Mouse (Mus musculus) kidney, postnatal 25 days (tissue): ENCODE results near the gene Btbd10.

Source experiments
- DNase-seq, 2 experiments: peaks; one replicate each; pipeline ENCODE4 v3.0.0; 2021; ENCODE audit warnings: mixed read lengths in 2 of 2

Btbd10 gene

GRCm38 (mm10) chr7:113368746-113369619 lies at the start of gene Btbd10:
Btbd10 (minus strand) TSS chr7:113369392.
- DNase-seq: peak; percentile 99

DNA sequence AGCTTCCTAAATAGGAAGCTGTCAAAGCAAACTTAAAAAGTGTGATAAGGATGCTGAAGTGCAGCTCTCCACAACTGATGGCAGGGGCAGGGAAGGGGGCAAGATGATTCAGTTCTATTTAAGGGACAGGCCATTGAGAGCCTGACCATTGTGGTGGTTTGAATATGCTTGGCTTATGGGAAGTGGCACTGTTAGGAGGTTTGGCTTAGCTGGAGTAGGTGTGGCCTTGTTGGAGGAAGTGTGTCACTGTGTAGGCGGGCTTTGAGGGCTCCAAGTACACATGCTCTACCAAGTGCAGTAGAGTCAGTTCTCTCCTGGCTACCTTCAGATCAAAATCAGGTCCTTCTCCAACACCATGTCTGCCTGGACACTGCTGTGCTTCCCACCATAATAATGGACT lies 47.3 kb upstream of the Btbd10 start:
- DNase-seq: no peak

GRCm38 (mm10) chr7:113415256-113415655 lies 46.1 kb upstream of the Btbd10 start:
- DNase-seq: no peak

DNA sequence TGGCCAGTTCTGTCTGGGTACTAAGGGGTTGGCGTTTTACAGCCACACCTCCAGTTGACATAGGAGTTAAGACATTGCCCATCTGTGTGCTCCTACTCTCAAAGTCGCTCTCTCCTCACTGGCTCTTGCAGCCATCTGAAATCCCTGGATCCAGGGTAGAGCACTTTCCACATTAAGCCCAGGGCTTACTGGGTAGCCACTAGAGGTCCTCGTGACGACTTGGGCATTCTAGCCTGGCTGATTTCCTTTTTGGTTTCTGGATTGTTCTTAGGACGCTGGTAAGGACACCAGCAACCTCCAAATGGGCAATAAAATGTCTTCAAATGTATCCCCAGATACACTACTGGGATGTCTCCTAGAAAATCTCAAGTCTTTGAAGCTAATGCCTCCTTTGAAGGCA lies 39.5 kb upstream of the Btbd10 start:
- DNase-seq: peak in 1 of 2 experiments; percentile 9

GRCm38 (mm10) chr7:113398083-113398482 lies 28.9 kb upstream of the Btbd10 start:
- DNase-seq: no peak

DNA sequence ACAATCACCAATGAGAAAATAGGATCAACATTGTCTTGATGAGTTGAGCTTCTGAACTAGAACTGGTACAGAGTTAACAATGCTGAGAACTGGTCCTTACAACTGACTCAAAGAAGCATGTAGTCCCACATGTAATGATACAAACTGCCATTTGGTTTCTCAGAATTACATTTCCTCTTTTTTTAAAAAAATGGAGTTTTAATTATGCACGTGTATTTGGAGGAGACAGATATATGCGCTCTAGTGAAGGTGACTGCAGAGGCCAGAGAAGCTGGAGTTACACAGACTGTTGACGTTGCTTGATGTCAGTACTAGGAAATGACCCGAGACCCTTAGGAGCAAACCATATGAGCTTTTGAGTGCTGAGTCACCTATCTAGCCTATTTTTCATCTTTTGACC lies 27.5 kb upstream of the Btbd10 start:
- no peak for DNase-seq

GRCm38 (mm10) chr7:113391619-113392018 lies 22.4 kb upstream of the Btbd10 start:
- DNase-seq: no peak

- no peak for DNase-seq
These were observed 19.3 kb upstream of the Btbd10 start, which contains the start of gene Pth for GRCm38 (mm10) chr7:113388470-113388869. Pth (minus strand) TSS chr7:113388570.

GRCm38 (mm10) chr7:113377875-113378658 lies 8.9 kb upstream of the Btbd10 start:
- DNase-seq: peak; percentile 84 to 85

GRCm38 (mm10) chr7:113372682-113373081 lies 3.5 kb upstream of the Btbd10 start:
- no peak for DNase-seq

DNA sequence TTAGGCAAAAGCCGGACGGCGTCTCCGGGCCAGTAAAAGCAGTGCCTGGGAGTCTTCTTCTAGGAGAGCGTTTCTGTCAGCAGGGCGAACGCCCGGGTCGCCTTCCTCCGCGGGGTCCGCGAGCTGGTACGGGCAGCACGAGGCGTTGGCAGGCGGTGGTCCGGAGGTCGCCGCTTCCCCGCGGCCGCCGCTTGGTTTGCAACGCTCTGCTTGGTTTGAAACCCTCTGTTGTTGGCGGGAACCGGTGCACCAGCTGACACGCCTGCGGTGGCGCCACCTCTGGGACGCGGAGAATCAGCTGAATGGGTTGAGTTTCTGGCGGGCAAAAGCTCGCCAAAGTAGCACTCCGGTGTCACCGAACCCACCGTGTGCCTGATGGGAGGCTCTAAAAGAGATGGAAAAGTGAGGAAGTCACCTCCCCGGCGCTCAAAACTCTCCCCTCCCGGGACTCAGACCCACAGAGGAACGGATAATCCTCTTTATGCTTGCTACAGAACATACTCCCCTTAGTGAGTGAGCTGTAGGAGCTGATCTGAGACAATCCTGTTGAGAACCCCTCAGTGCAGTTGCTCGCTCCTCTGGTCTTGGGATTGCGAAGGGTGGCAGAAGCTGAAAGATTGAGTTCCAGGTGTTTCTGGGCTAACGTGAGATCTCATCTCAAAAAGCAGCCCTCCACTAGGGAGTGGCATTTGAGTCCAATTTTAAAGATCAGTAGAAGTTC lies 588 bp upstream of the Btbd10 start:
- DNase-seq: peak; percentile 78 to 86

GRCm38 (mm10) chr7:113367440-113367839 lies 1.8 kb downstream of the Btbd10 start:
- no peak for DNase-seq

- DNase-seq: no peak
These were observed 20.1 kb downstream of the Btbd10 start for GRCm38 (mm10) chr7:113349089-113349488.

- DNase-seq: no peak
These were observed 21.5 kb downstream of the Btbd10 start for GRCm38 (mm10) chr7:113347694-113348093.

GRCm38 (mm10) chr7:113347271-113347670 lies 21.9 kb downstream of the Btbd10 start:
- no peak for DNase-seq

DNA sequence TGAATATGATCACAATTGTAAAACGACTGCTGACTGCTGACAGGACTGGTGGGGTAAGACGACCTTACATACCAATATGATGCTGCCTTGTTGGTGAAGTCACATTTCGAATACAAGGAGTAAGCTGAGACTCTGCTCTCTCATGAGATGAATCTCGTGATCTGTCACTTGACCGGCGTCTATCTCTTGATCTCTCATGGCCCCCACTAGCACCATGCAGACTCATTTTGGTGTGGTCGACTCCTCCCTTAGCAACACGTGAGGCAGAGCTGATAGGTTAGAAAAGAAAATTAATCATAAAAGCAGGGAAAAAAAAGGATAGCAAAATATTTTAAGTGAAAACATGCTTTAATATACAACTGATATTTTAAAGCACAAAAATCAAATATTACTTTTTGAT lies 33.9 kb downstream of the Btbd10 start:
- DNase-seq: no peak

DNA sequence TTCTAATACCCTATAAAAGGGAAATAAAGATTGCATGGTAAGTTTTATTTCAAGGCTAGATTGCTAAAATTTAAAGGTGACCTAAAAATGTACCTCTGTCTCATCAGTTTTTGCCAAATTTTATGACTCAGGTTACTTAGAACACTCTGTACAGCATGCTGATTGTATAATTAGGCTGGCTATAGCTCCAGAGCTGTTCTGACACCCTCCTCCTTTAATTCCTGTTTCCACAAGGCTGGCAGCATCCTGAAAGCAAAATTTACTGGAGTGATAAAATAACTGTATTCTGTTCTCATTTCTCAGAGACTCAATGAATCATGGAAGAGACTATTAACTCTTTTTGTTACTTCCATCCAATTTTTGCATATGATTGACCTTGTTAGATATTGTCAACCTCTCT lies 35.2 kb downstream of the Btbd10 start:
- DNase-seq: no peak

DNA sequence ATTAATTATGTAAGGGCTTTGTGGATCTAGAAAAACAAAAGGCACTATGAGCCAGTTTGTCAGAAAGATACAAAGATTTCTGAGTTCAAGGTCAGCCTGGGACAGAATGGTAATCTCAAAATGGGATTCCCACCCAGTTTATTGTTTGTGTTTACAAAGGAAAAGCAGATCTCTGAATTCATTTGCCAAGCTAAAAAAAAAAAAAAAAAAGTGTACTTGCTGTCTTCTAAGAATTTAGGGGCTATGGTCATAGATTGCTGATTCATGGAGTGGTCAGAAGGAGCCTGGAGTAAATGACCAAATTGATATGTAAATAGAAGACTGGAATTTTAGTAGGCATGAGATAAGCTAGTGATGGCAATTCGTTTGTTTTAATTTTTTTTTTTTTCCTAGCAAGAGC lies 49.1 kb downstream of the Btbd10 start:
- DNase-seq: no peak

DNA sequence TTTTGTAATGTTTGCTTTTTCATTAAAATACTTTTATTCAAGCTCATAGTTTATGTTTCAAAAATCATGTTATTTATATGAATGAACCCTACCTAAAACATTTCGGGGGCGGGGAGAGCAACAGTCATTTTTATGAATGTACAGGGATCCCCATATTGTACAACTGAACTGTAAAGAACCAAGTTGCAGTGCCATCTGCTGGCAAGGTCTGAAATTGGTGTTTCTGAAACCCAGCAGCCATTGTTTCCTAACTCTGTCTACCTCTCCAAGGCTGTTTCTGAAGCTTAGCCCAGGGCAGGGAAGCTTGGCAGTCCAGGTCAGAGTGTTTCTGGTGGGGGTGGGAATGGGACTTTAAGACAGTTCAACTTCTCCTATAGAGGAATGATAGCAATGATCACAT lies 57.4 kb downstream of the Btbd10 start:
- DNase-seq: peak; percentile 45 to 68

DNA sequence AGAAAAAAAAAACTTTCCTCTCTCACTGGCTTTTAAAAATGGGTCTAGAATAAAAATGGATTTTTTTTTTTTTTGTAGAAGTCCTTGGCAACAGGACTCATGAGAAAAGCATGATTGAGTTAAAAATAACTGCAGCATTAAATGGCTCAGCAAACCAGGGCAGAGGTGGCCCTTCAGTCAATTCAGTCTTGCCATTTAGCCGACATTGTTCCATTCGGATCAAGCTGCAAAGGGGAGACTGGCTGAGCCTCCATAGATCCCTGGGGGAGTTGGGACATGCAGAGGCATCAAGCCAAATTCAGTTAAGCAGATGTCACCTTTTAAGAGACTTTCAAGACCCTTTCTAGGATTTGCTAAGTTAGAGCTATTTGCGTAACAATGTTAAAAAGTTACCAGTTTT lies 59.1 kb downstream of the Btbd10 start:
- no peak for DNase-seq

DNA sequence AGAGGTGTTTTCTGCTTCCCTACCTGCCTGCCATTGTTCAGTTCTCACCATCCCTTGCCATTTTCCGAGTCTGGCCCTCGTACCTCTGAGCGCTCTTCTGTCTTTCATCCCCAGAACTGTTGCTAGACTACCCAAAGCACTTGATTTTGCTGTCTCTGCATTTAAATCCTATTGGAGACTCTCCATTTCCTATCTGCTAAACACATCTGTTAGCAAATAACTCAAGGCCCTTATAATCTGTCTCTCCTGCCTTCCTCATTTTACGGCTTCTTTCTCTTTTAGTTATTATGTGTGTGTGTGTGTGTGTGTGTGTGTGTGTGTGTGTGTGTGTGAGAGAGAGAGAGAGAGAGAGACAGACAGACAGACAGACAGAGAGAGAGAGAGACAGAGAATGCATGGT lies 71.4 kb downstream of the Btbd10 start:
- DNase-seq: no peak

DNA sequence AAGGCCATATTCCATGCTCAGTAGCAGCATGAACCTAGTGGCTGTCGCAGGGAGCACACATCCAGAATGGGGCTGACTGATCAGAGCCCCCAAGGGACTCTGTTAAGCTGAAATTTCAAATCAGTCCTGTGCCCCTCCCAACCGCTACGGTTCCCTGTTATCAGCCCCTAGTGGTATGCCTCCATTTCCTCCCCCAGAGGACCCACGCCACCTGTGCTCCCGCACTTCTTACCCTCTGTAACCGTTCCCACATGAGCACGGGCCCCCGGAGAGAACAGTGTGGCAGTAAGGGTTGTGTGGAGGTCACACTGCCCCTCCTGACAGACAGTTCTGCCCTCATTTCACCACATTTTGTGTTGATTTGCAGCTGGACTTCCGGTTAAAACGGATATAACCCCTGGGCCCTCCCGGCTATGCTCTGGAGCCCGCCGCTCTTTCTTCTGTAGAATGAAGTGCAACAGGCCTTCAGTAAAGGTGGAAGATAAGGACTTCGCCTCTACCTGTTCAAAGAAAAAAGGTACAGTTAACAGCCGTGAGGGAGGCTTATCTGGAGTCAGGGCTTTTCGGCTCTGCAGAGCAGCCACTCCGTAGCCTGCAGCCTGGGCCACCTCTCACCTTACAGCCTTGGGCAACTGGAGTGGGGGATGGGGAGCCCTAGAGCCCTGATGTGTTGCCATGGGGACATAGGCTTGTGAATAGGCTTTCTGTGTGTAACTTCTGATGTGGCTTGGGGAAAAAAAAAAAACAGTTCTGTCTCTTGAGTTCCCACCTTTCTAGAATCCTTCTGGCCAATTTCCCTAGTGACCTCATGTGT lies 73.9 kb downstream of the Btbd10 start:
- DNase-seq: no peak
